Mouse (Mus musculus): ENCODE measurements at regions not wholly inside any gene's neighbourhood (a gene's known extent, or its start where the extent isn't known, plus 50 kb on each side); places are given as distances from the start of the nearest gene placed in this dataset.

GRCm38 (mm10) chrX:161556896-161557295, 160.0 kb upstream of the Rai2 start:
- TF ChIP-seq CTCF (IDR thresholded peaks at IDR 0.05; ENCODE audit: low read depth, low read length) (no peak), POLR2A (IDR thresholded peaks at IDR 0.05; ENCODE audit: extremely low read depth, insufficient read depth, low read length) (no peak)
